Mouse (Mus musculus) mouse embryonic stem cell (cell line): Measurements from ENCODE around the gene Cilp.

Source experiments
- in situ Hi-C, 2 experiments: fragments of 300-500 bp; cut with MboI; formaldehyde crosslinking; loops; 1 replicate in 1 of 2; 3 replicates in 1 of 2; pipeline ENCODE4 v1.14.3; 2019 to 2020; ENCODE audit warnings: low sequenced_read_pairs in 2 of 2, low pct_unique_long_range_greater_than_20kb in 1 of 2, mixed read lengths in 1 of 2; ENCODE audit not compliant: unreplicated experiment in 1 of 2

Gene Cilp

GRCm38 (mm10) chr9:65325971-65326370 lies 61.0 kb downstream of the Cilp start:
- in situ Hi-C loops: no loop called here

- in situ Hi-C loops: no loop called here
These were observed 62.4 kb downstream of the Cilp start for GRCm38 (mm10) chr9:65327371-65327770.
